Mouse (Mus musculus): ENCODE data around the gene Lancl2.

GRCm38 (mm10) chr6:57684156-57684555 lies 18.2 kb upstream of the Lancl2 start:
- TF ChIP-seq POLR2A (IDR thresholded peaks at IDR 0.05; ENCODE audit: low read depth, low read length) (no peak), CTCF (conservative IDR thresholded peaks at IDR 0.05; ENCODE audit: insufficient read depth, insufficient read length, low read depth, low read length) (no peak)

Data from kidney, adult 2 months (tissue).